Comparison of ENCODE assay signal across 14 mouse cellular contexts in genomic region chr6:146460936-146461335, GRCm38 (mm10). TPM values are rescaled to one million over a fixed set of nuclear protein-coding genes. Genes with fewer than 3 reads are reported as not detected.
DNase-seq lines count a peak whose midpoint lies in the region; ATAC-seq and TF ChIP-seq lines count a peak whose summit lies in the region.
"Had no signal": no experiment of that assay in that cellular context is flagged by ENCODE, and none has a peak within 500 bp of the region (broad histone marks: within the 10 kb centered on the region; RNA-seq: fewer than 3 reads in every experiment).

No protein-coding gene starts in this region.

- H3K9me3 ChIP-seq in kidney, embryonic 16.5 days (ENCODE audit: low read length): 0 out of 2 replicates have a peak, but pooled peaks cover 2% of the 10 kb centered on the region
- no peaks in the 10 kb centered on the region for H3K9me3 ChIP-seq in embryonic facial prominence, embryonic 14.5 days (ENCODE audit: control insufficient read depth, low read length)
- H3K9me3 ChIP-seq in forebrain, embryonic 10.5 days: no peaks in the 10 kb centered on the region
- H3K9me3 ChIP-seq: hindbrain, embryonic 10.5 days; neural tube, embryonic 13.5 days had no signal

- H3K27me3 ChIP-seq in kidney, adult 2 months (replicated peaks; ENCODE audit: control insufficient read depth, insufficient read depth, low read length): no peaks in the 10 kb centered on the region
- H3K27me3 ChIP-seq in kidney, embryonic 16.5 days (ENCODE audit: insufficient read depth, low read length): no peaks in the 10 kb centered on the region
- H3K27me3 ChIP-seq in embryonic facial prominence, embryonic 14.5 days (replicated peaks; ENCODE audit: control insufficient read depth, insufficient read depth, low read length): no peaks in the 10 kb centered on the region
- H3K27me3 ChIP-seq in forebrain, embryonic 10.5 days (ENCODE audit: poor library complexity, severe bottlenecking): no peaks in the 10 kb centered on the region
- H3K27me3 ChIP-seq: neural tube, embryonic 13.5 days had no signal

- no peak for ATAC-seq in kidney, embryonic 16.5 days (ENCODE audit: low FRiP score, low TSS enrichment)
- ATAC-seq in embryonic facial prominence, embryonic 14.5 days (ENCODE audit: low read depth): no peak

- no peak for TF ChIP-seq CTCF in kidney, adult 2 months (conservative IDR thresholded peaks at IDR 0.05; ENCODE audit: insufficient read depth, insufficient read length, low read depth, low read length)

- no peak for TF ChIP-seq POLR2A in kidney, adult 2 months (IDR thresholded peaks at IDR 0.05; ENCODE audit: low read depth, low read length)

- peak overlapping the region; percentile 46; the same call in 1 of the 2 replicates for H3K27ac ChIP-seq in kidney, adult 2 months (ENCODE audit: insufficient read depth, low read depth, low read length)
- H3K27ac ChIP-seq in kidney, embryonic 16.5 days (ENCODE audit: low read length): no peak overlapping the region
- H3K27ac ChIP-seq in embryonic facial prominence, embryonic 14.5 days (replicated peaks; ENCODE audit: low read depth, low read length): no peak overlapping the region
- H3K27ac ChIP-seq in forebrain, embryonic 10.5 days: no peak overlapping the region
- H3K27ac ChIP-seq: hindbrain, embryonic 10.5 days; neural tube, embryonic 13.5 days had no signal

- peaks cover 6% of the 10 kb centered on the region; the same call in 1 of the 2 replicates for H3K4me1 ChIP-seq in kidney, adult 2 months (ENCODE audit: control insufficient read depth, insufficient read depth, low read length)
- H3K4me1 ChIP-seq in kidney, embryonic 16.5 days (ENCODE audit: insufficient read depth, low read length): no peaks in the 10 kb centered on the region
- no peaks in the 10 kb centered on the region for H3K4me1 ChIP-seq in embryonic facial prominence, embryonic 14.5 days (ENCODE audit: control insufficient read depth, insufficient read depth, low read length)
- peaks cover 7% of the 10 kb centered on the region for H3K4me1 ChIP-seq in forebrain, embryonic 10.5 days

- no peaks in the 10 kb centered on the region for H3K36me3 ChIP-seq in kidney, adult 2 months (ENCODE audit: control insufficient read depth, insufficient read depth, low read length)
- no peaks in the 10 kb centered on the region for H3K36me3 ChIP-seq in kidney, embryonic 16.5 days (ENCODE audit: insufficient read depth, low read length)
- no peaks in the 10 kb centered on the region for H3K36me3 ChIP-seq in embryonic facial prominence, embryonic 14.5 days (ENCODE audit: control insufficient read depth, insufficient read depth, low read length)
- H3K36me3 ChIP-seq in forebrain, embryonic 10.5 days (replicated peaks): no peaks in the 10 kb centered on the region
- H3K36me3 ChIP-seq: hindbrain, embryonic 10.5 days; neural tube, embryonic 13.5 days had no signal

- peak; percentile 58 for DNase-seq in kidney, adult 2 months
- peak; percentile 23 for DNase-seq in embryonic facial prominence, embryonic 14.5 days (ENCODE audit: low spot score)
- DNase-seq in kidney, postnatal 14 days: peak; percentile 48
- DNase-seq in urinary bladder, adult 18-20 months (ENCODE audit: low spot score in 2 of 2): no peak
- no peak for DNase-seq in forebrain, embryonic 10.5 days (ENCODE audit: extremely low spot score, low spot score)
- DNase-seq in cerebellum, postnatal 25 days: no peak
- DNase-seq: adrenal gland, postnatal 36 days; cerebellum, adult 9-11 months; lung, postnatal 14 days; right cerebral cortex, postnatal 4 days; thymus, postnatal 25 days had no signal

- H3K4me3 ChIP-seq in kidney, adult 2 months (ENCODE audit: insufficient read depth, low read depth, low read length): no peak overlapping the region
- H3K4me3 ChIP-seq in kidney, embryonic 16.5 days (ENCODE audit: low read length): no peak overlapping the region
- H3K4me3 ChIP-seq in embryonic facial prominence, embryonic 14.5 days (ENCODE audit: low read depth, low read length): no peak overlapping the region
- no peak overlapping the region for H3K4me3 ChIP-seq in forebrain, embryonic 10.5 days
- H3K4me3 ChIP-seq: hindbrain, embryonic 10.5 days; neural tube, embryonic 13.5 days had no signal

- WGBS in kidney, adult 2 months: 56% methylated on average over 8 of the region's 8 CpGs
- WGBS in kidney, embryonic 16.5 days: 54% methylated on average over 8 of the region's 8 CpGs
- 56% methylated on average over 8 of the region's 8 CpGs for WGBS in embryonic facial prominence, embryonic 14.5 days
- 90% methylated on average over 8 of the region's 8 CpGs for WGBS in forebrain, embryonic 10.5 days

- H3K4me2 ChIP-seq in kidney, embryonic 16.5 days (replicated peaks; ENCODE audit: low read depth, low read length): no peak overlapping the region
- no peak overlapping the region for H3K4me2 ChIP-seq in embryonic facial prominence, embryonic 14.5 days (ENCODE audit: low read depth, low read length)
- H3K4me2 ChIP-seq: neural tube, embryonic 13.5 days had no signal

- no peak overlapping the region for H3K9ac ChIP-seq in kidney, embryonic 16.5 days (replicated peaks; ENCODE audit: low read length)
- no peak overlapping the region for H3K9ac ChIP-seq in embryonic facial prominence, embryonic 14.5 days (ENCODE audit: low read depth, low read length)
- H3K9ac ChIP-seq: neural tube, embryonic 13.5 days had no signal

RNA-seq across cellular contexts. Expression of gene Itpr2, which starts 41.1 kb away (rescaled TPM):
- 31.9 and 35.8 TPM in 2 replicates for polyA plus RNA-seq in kidney, adult 2 months (2012; rRNA removed)
- polyA plus RNA-seq in kidney, embryonic 16.5 days (2015; fragmentation: Nextera tagmentation; extraction: Ambion mirVana): 14.0 and 14.5 TPM in 2 replicates
- 8.9 and 13.4 TPM in 2 replicates for polyA plus RNA-seq in embryonic facial prominence, embryonic 14.5 days (2014; fragmentation: Nextera tagmentation; extraction: Ambion mirVana)
- 3.2 and 4.1 TPM in 2 replicates for polyA plus RNA-seq in forebrain, embryonic 10.5 days (2016; fragmentation: Nextera tagmentation; extraction: Ambion mirVana)

Comparison
In these comparisons a context has a peak if more than half of its experiments do, and no peak if none do; other contexts are left out.
1. DNase-seq: peak in kidney, adult 2 months (single experiment), embryonic facial prominence, embryonic 14.5 days (single experiment) and kidney, postnatal 14 days (single experiment); none in urinary bladder, adult 18-20 months (0 of 2), forebrain, embryonic 10.5 days (single experiment) and cerebellum, postnatal 25 days (0 of 2).